Mouse (Mus musculus) bone marrow, adult 2 months (tissue): ENCODE data around the gene Sprr2b.
"Not testable (repeated sequence)": the region's sequence is repeated elsewhere in the genome, so short reads cannot be mapped to it uniquely, and the experiment has no call there.

Experiments
- CTCF ChIP-seq: fragments of 200-500 bp; IDR thresholded peaks from 2 replicates; pipeline ENCODE4 v1.5.1; 2011; ENCODE audit warnings: low read length, control low read depth; ENCODE audit not compliant: control insufficient read depth, insufficient read depth
- POLR2A ChIP-seq: fragments of 200-500 bp; IDR thresholded peaks from 2 replicates; pipeline ENCODE4 v1.6.1; 2011; ENCODE audit warnings: low read depth, mild to moderate bottlenecking, control low read depth, low read length, borderline replicate concordance; ENCODE audit not compliant: control insufficient read depth

DNA sequence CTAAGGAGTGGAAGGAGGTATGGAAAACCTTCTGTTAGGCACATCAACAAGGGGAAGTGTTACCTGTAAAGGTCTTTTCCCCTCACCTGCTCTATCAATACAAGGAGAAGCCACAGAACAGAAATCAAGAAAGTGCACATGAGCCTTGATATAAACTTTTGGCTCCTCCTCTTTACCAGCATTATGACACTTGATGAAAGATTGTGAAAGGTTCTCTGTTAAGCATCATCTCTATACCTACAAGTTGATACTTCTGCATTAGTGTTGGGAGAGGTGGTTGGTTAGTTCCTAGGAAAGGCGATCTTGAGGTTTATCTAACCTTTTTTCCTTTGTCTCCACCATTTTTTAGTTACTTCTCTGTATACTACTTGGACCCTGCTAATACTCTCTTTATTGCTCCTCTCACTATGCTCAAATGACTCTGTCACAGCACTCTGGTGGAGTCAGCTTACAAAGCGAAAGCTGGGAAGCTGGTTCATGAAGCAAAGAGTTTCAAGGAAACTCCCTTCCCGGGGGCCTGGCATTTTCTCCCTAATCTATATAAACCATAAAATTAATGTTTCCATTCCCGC is 44.9 kb upstream of the Sprr2b start:
- TF ChIP-seq POLR2A, CTCF: not testable (repeated sequence)
